Mouse (Mus musculus): ENCODE results near the gene Ubl5.

DNA sequence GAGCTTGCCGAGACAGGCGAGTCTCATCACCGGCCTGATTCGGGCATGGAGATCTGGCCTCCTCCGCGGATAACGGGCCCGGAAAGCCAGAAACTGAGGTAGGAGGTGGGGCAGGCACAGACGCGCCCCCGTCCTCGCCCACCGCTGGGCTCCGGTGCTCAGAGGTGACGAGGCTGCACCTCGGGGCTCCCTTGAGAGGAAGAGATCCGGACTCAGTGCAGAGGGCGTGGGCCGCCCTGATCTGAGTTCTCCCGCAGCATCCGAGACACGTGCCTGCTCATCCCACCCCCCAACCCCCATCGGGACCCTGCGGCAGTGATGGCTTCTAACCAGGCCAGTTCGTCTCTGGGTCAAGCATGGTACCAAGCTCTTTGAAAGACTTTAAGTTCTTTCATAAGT lies 9.6 kb downstream of the Ubl5 start:
- TF ChIP-seq CTCF (IDR thresholded peaks at IDR 0.05; ENCODE audit: control insufficient read depth, insufficient read depth, insufficient read length) (no peak), CEBPB (IDR thresholded peaks at IDR 0.05; ENCODE audit: low read depth) (no peak), USF1 (IDR thresholded peaks at IDR 0.05; ENCODE audit: low read depth) (no peak)
